Mouse (Mus musculus): ENCODE data around the gene Tom1l2.

Gene Tom1l2

GRCm38 (mm10) chr11:60231326-60231725 lies 121.4 kb downstream of the Tom1l2 start:
- DNase-seq (ENCODE audit: low read depth) = no peak

GRCm38 (mm10) chr11:60230512-60230911 lies 122.2 kb downstream of the Tom1l2 start:
- peak; percentile 32 for DNase-seq (ENCODE audit: low read depth)

GRCm38 (mm10) chr11:60229821-60230220 lies 122.9 kb downstream of the Tom1l2 start:
- DNase-seq (ENCODE audit: low read depth) = no peak

- no peak for DNase-seq (ENCODE audit: low read depth)
These were observed 124.2 kb downstream of the Tom1l2 start for GRCm38 (mm10) chr11:60228525-60228924.

- no peak for DNase-seq (ENCODE audit: low read depth)
These were observed 126.8 kb downstream of the Tom1l2 start for GRCm38 (mm10) chr11:60225874-60226273.

GRCm38 (mm10) chr11:60224676-60225075 lies 128.0 kb downstream of the Tom1l2 start:
- peak; percentile 47 for DNase-seq (ENCODE audit: low read depth)

- DNase-seq (ENCODE audit: low read depth) = peak; percentile 93
These were observed 130.1 kb downstream of the Tom1l2 start, which contains the start of gene Srebf1 for GRCm38 (mm10) chr11:60222469-60223236. Srebf1 (minus strand) TSS chr11:60222581.

- DNase-seq (ENCODE audit: low read depth) = no peak
These were observed 130.6 kb downstream of the Tom1l2 start for GRCm38 (mm10) chr11:60222085-60222468.

GRCm38 (mm10) chr11:60221425-60221824 lies 131.3 kb downstream of the Tom1l2 start:
- DNase-seq (ENCODE audit: low read depth) = no peak

- peak; percentile 97 for DNase-seq (ENCODE audit: low read depth)
These were observed 132.4 kb downstream of the Tom1l2 start for GRCm38 (mm10) chr11:60220291-60220804.

- peak; percentile 76 for DNase-seq (ENCODE audit: low read depth)
These were observed 133.1 kb downstream of the Tom1l2 start for GRCm38 (mm10) chr11:60219609-60220008.

- no peak for DNase-seq (ENCODE audit: low read depth)
These were observed 135.2 kb downstream of the Tom1l2 start for GRCm38 (mm10) chr11:60217467-60217866.

GRCm38 (mm10) chr11:60216671-60217070 lies 136.0 kb downstream of the Tom1l2 start:
- DNase-seq (ENCODE audit: low read depth) = no peak

GRCm38 (mm10) chr11:60213266-60213665 lies 139.4 kb downstream of the Tom1l2 start:
- no peak for DNase-seq (ENCODE audit: low read depth)

- DNase-seq (ENCODE audit: low read depth) = no peak
These were observed 140.9 kb downstream of the Tom1l2 start for GRCm38 (mm10) chr11:60211761-60212160.

- DNase-seq (ENCODE audit: low read depth) = no peak
These were observed 141.6 kb downstream of the Tom1l2 start for GRCm38 (mm10) chr11:60211152-60211551.

GRCm38 (mm10) chr11:60210305-60210724 lies 142.4 kb downstream of the Tom1l2 start:
- DNase-seq (ENCODE audit: low read depth) = peak; percentile 97

- no peak for DNase-seq (ENCODE audit: low read depth)
These were observed 142.8 kb downstream of the Tom1l2 start for GRCm38 (mm10) chr11:60209933-60210249.

GRCm38 (mm10) chr11:60209217-60209932 lies 143.3 kb downstream of the Tom1l2 start:
- DNase-seq (ENCODE audit: low read depth) = peak; percentile 35

GRCm38 (mm10) chr11:60208712-60209111 lies 144.0 kb downstream of the Tom1l2 start:
- no peak for DNase-seq (ENCODE audit: low read depth)

GRCm38 (mm10) chr11:60208201-60208600 lies 144.5 kb downstream of the Tom1l2 start:
- no peak for DNase-seq (ENCODE audit: low read depth)

GRCm38 (mm10) chr11:60206207-60206606 lies 146.5 kb downstream of the Tom1l2 start:
- DNase-seq (ENCODE audit: low read depth) = no peak

GRCm38 (mm10) chr11:60205026-60205425 lies 147.7 kb downstream of the Tom1l2 start:
- no peak for DNase-seq (ENCODE audit: low read depth)
